10 mouse cellular contexts compared by ENCODE assay signal in the genomic region with DNA sequence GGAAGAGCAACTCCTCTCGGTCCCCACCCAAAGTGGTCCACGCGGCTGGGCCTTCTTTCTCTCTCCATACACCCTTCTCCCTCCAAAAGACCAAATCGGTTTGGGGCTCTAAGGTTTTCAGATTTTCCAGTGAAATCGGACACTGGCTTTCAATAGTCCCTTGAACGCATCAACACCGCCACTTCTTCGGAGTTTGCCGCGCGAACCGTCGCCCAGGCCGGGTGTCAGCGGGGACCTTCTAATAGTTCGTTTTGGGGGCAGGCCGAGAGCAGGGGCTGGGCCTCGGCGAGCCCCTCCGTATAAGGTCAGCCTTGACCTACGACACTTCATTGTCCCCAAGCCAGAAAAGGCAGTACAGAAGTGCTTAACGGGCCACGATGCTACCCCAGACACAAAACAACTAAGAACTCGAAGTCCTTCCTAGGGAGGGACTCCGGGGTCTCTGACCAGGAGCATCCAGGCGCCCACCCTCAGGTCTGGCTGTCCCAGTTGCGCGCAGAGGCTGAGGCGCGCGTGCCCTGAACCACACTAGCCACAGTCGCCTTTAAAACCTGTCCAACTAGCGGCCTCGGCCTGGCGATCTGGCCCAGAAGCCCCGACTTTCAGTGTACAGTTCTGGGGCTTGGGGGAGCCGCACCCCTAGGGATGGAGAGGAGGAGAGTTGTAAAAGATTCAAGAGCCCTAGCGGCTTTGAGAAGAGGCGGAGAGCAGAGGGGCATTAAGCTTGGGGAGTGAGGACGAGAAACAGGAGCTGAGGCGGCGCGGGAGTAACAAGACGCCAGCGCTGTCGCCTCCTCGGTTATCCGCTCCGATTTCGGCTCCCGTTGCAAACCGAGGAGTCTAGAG. TPM values are rescaled to one million over a fixed set of nuclear protein-coding genes. Genes with fewer than 3 reads are reported as not detected.
DNase-seq lines count a peak whose midpoint lies in the region; ATAC-seq and TF ChIP-seq lines count a peak whose summit lies in the region.
"Had no signal": no experiment of that assay in that cellular context is flagged by ENCODE, and none has a peak within 500 bp of the region (broad histone marks: within the 10 kb centered on the region; RNA-seq: fewer than 3 reads in every experiment).

No protein-coding gene starts in this region.

- no peak for TF ChIP-seq CTCF in left cerebral cortex, adult 2 months (IDR thresholded peaks at IDR 0.05)

- no peaks in the 10 kb centered on the region for H3K9me3 ChIP-seq in hindbrain, embryonic 14.5 days (ENCODE audit: control insufficient read depth, low read length)
- no peaks in the 10 kb centered on the region for H3K9me3 ChIP-seq in neural tube, embryonic 13.5 days

- H3K4me1 ChIP-seq in hindbrain, embryonic 14.5 days (replicated peaks; ENCODE audit: control insufficient read depth, insufficient read depth, low read length): no peaks in the 10 kb centered on the region
- H3K4me1 ChIP-seq in neural tube, embryonic 13.5 days (replicated peaks): peaks cover 9% of the 10 kb centered on the region

- peak overlapping the region; percentile 19; the same call in 1 of the 2 replicates for H3K4me2 ChIP-seq in hindbrain, embryonic 14.5 days (replicated peaks)
- no peak overlapping the region for H3K4me2 ChIP-seq in neural tube, embryonic 13.5 days

- H3K36me3 ChIP-seq in hindbrain, embryonic 14.5 days (replicated peaks; ENCODE audit: control insufficient read depth, insufficient read depth): no peaks in the 10 kb centered on the region
- no peaks in the 10 kb centered on the region for H3K36me3 ChIP-seq in neural tube, embryonic 13.5 days

- 1% methylated on average over 52 of the region's 52 CpGs for WGBS in hindbrain, embryonic 14.5 days
- 1% methylated on average over 52 of the region's 52 CpGs for WGBS in neural tube, embryonic 13.5 days

- ATAC-seq in hindbrain, embryonic 14.5 days (ENCODE audit: low FRiP score): no peak
- ATAC-seq in neural tube, embryonic 13.5 days (ENCODE audit: low read depth): peak; percentile 19; the same call in 1 of the 2 replicates

- intact Hi-C loops in left cerebral cortex, postnatal 4 days (cut with DNase I): no loop called here
- intact Hi-C loops in left cerebral cortex, adult 2 months (cut with DNase I): loop anchor here (5.0 to 10.0 kb wide), 2 partner anchors 319 to 401 kb away; a partner anchor contains a TSS
- intact Hi-C loops in left cerebral cortex, postnatal 25 days (cut with DNase I): loop anchor here (5.0 to 10.0 kb wide), 3 partner anchors 186 to 326 kb away; no protein-coding TSS in a partner anchor
- intact Hi-C loops in left cerebral cortex, postnatal 14 days (cut with DNase I): loop anchor here (5.0 to 10.0 kb wide), 3 partner anchors 71 to 319 kb away; no protein-coding TSS in a partner anchor

- DNase-seq in left cerebral cortex, postnatal 4 days: peak; percentile 24
- no peak for DNase-seq in left cerebral cortex, adult 2 months (ENCODE audit: extremely low spot score in 1 of 2, low spot score in 2 of 2)
- DNase-seq in embryo, embryonic 9.5 days (ENCODE audit: extremely low spot score): peak; percentile 70
- no peak for DNase-seq in hindbrain, embryonic 14.5 days (ENCODE audit: low spot score)
- no peak for DNase-seq in spleen, postnatal 4 days (ENCODE audit: low spot score in 2 of 2)
- no peak for DNase-seq in left cerebral cortex, postnatal 25 days (ENCODE audit: low spot score in 2 of 2)
- DNase-seq in left cerebral cortex, postnatal 14 days (ENCODE audit: low spot score in 2 of 2): no peak

- H3K27me3 ChIP-seq in hindbrain, embryonic 14.5 days (ENCODE audit: control insufficient read depth, insufficient read depth, low read length): peaks cover 99% of the 10 kb centered on the region
- peaks cover 100% of the 10 kb centered on the region for H3K27me3 ChIP-seq in neural tube, embryonic 13.5 days

- no peak overlapping the region for H3K4me3 ChIP-seq in left cerebral cortex, adult 2 months
- H3K4me3 ChIP-seq in hindbrain, embryonic 14.5 days (replicated peaks; ENCODE audit: low read length): peak overlapping the region; percentile 24
- no peak overlapping the region for H3K4me3 ChIP-seq in neural tube, embryonic 13.5 days

- H3K9ac ChIP-seq in hindbrain, embryonic 14.5 days: peak overlapping the region; percentile 52
- H3K9ac ChIP-seq in neural tube, embryonic 13.5 days: no peak overlapping the region

- H3K27ac ChIP-seq in left cerebral cortex, adult 2 months: no peak overlapping the region
- H3K27ac ChIP-seq in hindbrain, embryonic 14.5 days: peak overlapping the region; percentile 64
- no peak overlapping the region for H3K27ac ChIP-seq in neural tube, embryonic 13.5 days (replicated peaks)

RNA-seq across cellular contexts. Expression of a gene that starts 7.6 kb away (rescaled TPM):
- total RNA-seq in left cerebral cortex, postnatal 4 days (2021): under 1 TPM; 0.36 to 0.64 TPM
- total RNA-seq in left cerebral cortex, adult 2 months (2021): under 1 TPM; 0.77 to 0.86 TPM
- polyA plus RNA-seq in hindbrain, embryonic 14.5 days (2014; fragmentation: Nextera tagmentation; extraction: Ambion mirVana): 18.5 and 20.3 TPM in 2 replicates
- polyA plus RNA-seq in neural tube, embryonic 13.5 days (2015; fragmentation: Nextera tagmentation; extraction: Ambion mirVana): 1.1 TPM in 1 of 2 replicates, not detected in the other
- total RNA-seq in left cerebral cortex, postnatal 25 days (2021): under 1 TPM; 0.64 to 0.80 TPM
- total RNA-seq in left cerebral cortex, postnatal 14 days (2021): 1 to 10 TPM; 1.1 to 1.5 TPM
- total RNA-seq: heart, postnatal 36 days had no signal
- polyA plus RNA-seq: liver, embryonic 16.5 days had no signal

Comparison
In these comparisons a context has a peak if more than half of its experiments do, and no peak if none do; other contexts are left out.
1. DNase-seq: peak in left cerebral cortex, postnatal 4 days (single experiment) and embryo, embryonic 9.5 days (single experiment); none in left cerebral cortex, adult 2 months (0 of 2), hindbrain, embryonic 14.5 days (single experiment), spleen, postnatal 4 days (0 of 2), left cerebral cortex, postnatal 25 days (0 of 2) and left cerebral cortex, postnatal 14 days (0 of 2).